In genomic region chr2:30363773-30364650, GRCm38 (mm10) we compare ENCODE assay signal across 8 mouse cellular contexts. TPM values are rescaled to one million over a fixed set of nuclear protein-coding genes. Genes with fewer than 3 reads are reported as not detected.
DNase-seq lines count a peak whose midpoint lies in the region; ATAC-seq and TF ChIP-seq lines count a peak whose summit lies in the region.

TSS of gene Miga2 (plus strand) at chr2:30364233.

- peak within 1 kb of the TSS; percentile 91 for H3K4me2 ChIP-seq in forebrain, embryonic 12.5 days
- peak within 1 kb of the TSS; percentile 84 for H3K4me2 ChIP-seq in heart, postnatal 0 days (ENCODE audit: low read depth, low read length)
- peak within 1 kb of the TSS; percentile 83 for H3K4me2 ChIP-seq in liver, embryonic 16.5 days (ENCODE audit: low read depth, low read length)
- peak within 1 kb of the TSS; percentile 98 for H3K4me2 ChIP-seq in neural tube, embryonic 13.5 days

- peak; percentile 99 for ATAC-seq in forebrain, embryonic 12.5 days (ENCODE audit: low FRiP score)
- ATAC-seq in heart, postnatal 0 days (ENCODE audit: insufficient read depth, low read depth), result peak; percentile 98
- peak; percentile 98 for ATAC-seq in liver, embryonic 16.5 days (ENCODE audit: low read depth)
- ATAC-seq in neural tube, embryonic 13.5 days (ENCODE audit: low read depth), result peak; percentile 98

- peaks cover 38% of the 10 kb centered on the region for H3K36me3 ChIP-seq in E14TG2a.4 (ENCODE audit: insufficient read depth, low read length)
- H3K36me3 ChIP-seq in forebrain, embryonic 12.5 days (replicated peaks), result peaks cover 17% of the 10 kb centered on the region
- H3K36me3 ChIP-seq in heart, postnatal 0 days (replicated peaks; ENCODE audit: control insufficient read depth, insufficient read depth, low read length), result peaks cover 22% of the 10 kb centered on the region
- peaks cover 5% of the 10 kb centered on the region; the same call in 1 of the 2 replicates for H3K36me3 ChIP-seq in liver, embryonic 16.5 days (ENCODE audit: control insufficient read depth, insufficient read depth)
- peaks cover 21% of the 10 kb centered on the region for H3K36me3 ChIP-seq in neural tube, embryonic 13.5 days
- no peaks in the 10 kb centered on the region for H3K36me3 ChIP-seq in testis, adult 2 months (ENCODE audit: control insufficient read depth, insufficient read depth, low read length)

- peak within 1 kb of the TSS; percentile 78 for H3K27ac ChIP-seq in forebrain, embryonic 12.5 days
- peak within 1 kb of the TSS; percentile 55 for H3K27ac ChIP-seq in heart, postnatal 0 days (ENCODE audit: low read depth)
- H3K27ac ChIP-seq in liver, embryonic 16.5 days (ENCODE audit: low read length), result peak within 1 kb of the TSS; percentile 67
- H3K27ac ChIP-seq in neural tube, embryonic 13.5 days (replicated peaks), result peak within 1 kb of the TSS; percentile 84
- no peak within 1 kb of the TSS; the same call in 1 of the 2 replicates for H3K27ac ChIP-seq in testis, adult 2 months (ENCODE audit: control insufficient read depth, insufficient read depth, low read depth, low read length)

- no peak for TF ChIP-seq EP300 in heart, postnatal 0 days (IDR thresholded peaks at IDR 0.05; ENCODE audit: low read depth)

- H3K4me1 ChIP-seq in E14TG2a.4 (replicated peaks; ENCODE audit: low read depth, low read length), result peaks cover 44% of the 10 kb centered on the region
- H3K4me1 ChIP-seq in forebrain, embryonic 12.5 days, result peaks cover 21% of the 10 kb centered on the region
- H3K4me1 ChIP-seq in heart, postnatal 0 days (ENCODE audit: control insufficient read depth, insufficient read depth), result peaks cover 13% of the 10 kb centered on the region; the same call in 1 of the 2 replicates
- H3K4me1 ChIP-seq in liver, embryonic 16.5 days (ENCODE audit: control insufficient read depth, low read depth, low read length), result peaks cover 19% of the 10 kb centered on the region
- H3K4me1 ChIP-seq in neural tube, embryonic 13.5 days (replicated peaks), result peaks cover 32% of the 10 kb centered on the region
- peaks cover 13% of the 10 kb centered on the region for H3K4me1 ChIP-seq in testis, adult 2 months (ENCODE audit: control insufficient read depth, insufficient read depth, low read length)

- TF ChIP-seq POLR2A in testis, adult 2 months (IDR thresholded peaks at IDR 0.05; ENCODE audit: control insufficient read depth, low read depth, low read length), result peak; percentile 73

- H3K4me3 ChIP-seq in E14TG2a.4 (replicated peaks; ENCODE audit: low read length), result peak within 1 kb of the TSS; percentile 100
- H3K4me3 ChIP-seq in forebrain, embryonic 12.5 days (replicated peaks), result peak within 1 kb of the TSS; percentile 93
- H3K4me3 ChIP-seq in heart, postnatal 0 days (ENCODE audit: low read depth, low read length), result peak within 1 kb of the TSS; percentile 91
- H3K4me3 ChIP-seq in liver, embryonic 16.5 days (ENCODE audit: low read depth, low read length), result peak within 1 kb of the TSS; percentile 91
- peak within 1 kb of the TSS; percentile 69 for H3K4me3 ChIP-seq in neural tube, embryonic 13.5 days
- peak within 1 kb of the TSS; percentile 80 for H3K4me3 ChIP-seq in testis, adult 2 months (ENCODE audit: control insufficient read depth, low read depth, low read length)

- WGBS in forebrain, embryonic 12.5 days, result under 1% methylated on average over 54 of the region's 54 CpGs
- under 1% methylated on average over 54 of the region's 54 CpGs for WGBS in heart, postnatal 0 days
- under 1% methylated on average over 54 of the region's 54 CpGs for WGBS in liver, embryonic 16.5 days (ENCODE audit: insufficient replicate concordance)
- under 1% methylated on average over 54 of the region's 54 CpGs for WGBS in neural tube, embryonic 13.5 days

- DNase-seq in c-Kit-positive CD71-positive TER-119-positive erythroid progenitor cells, embryonic 14.5 days (ENCODE audit: low spot score), result peak; percentile 99
- peak; percentile 99 for DNase-seq in heart, postnatal 0 days (ENCODE audit: low spot score)
- peak; percentile 99 for DNase-seq in kidney, postnatal 4 days

- H3K9me3 ChIP-seq in E14TG2a.4 (ENCODE audit: low read length), result peaks cover 5% of the 10 kb centered on the region
- no peaks in the 10 kb centered on the region for H3K9me3 ChIP-seq in forebrain, embryonic 12.5 days
- H3K9me3 ChIP-seq in heart, postnatal 0 days (replicated peaks; ENCODE audit: control insufficient read depth, low read length), result no peaks in the 10 kb centered on the region
- H3K9me3 ChIP-seq in liver, embryonic 16.5 days (replicated peaks; ENCODE audit: control insufficient read depth, low read length), result no peaks in the 10 kb centered on the region
- no peaks in the 10 kb centered on the region for H3K9me3 ChIP-seq in neural tube, embryonic 13.5 days

- TF ChIP-seq CTCF in E14TG2a.4 (conservative IDR thresholded peaks at IDR 0.05; ENCODE audit: low read length), result no peak
- TF ChIP-seq CTCF in heart, postnatal 0 days (IDR thresholded peaks at IDR 0.05; ENCODE audit: low read depth), result no peak
- TF ChIP-seq CTCF in testis, adult 2 months (IDR thresholded peaks at IDR 0.05; ENCODE audit: control insufficient read depth, insufficient read depth, insufficient replicate concordance, low read depth, low read length), result no peak

- H3K9ac ChIP-seq in forebrain, embryonic 12.5 days, result peak within 1 kb of the TSS; percentile 88
- peak within 1 kb of the TSS; percentile 72 for H3K9ac ChIP-seq in heart, postnatal 0 days (replicated peaks; ENCODE audit: low read depth, low read length)
- H3K9ac ChIP-seq in liver, embryonic 16.5 days (ENCODE audit: low read depth, low read length), result peak within 1 kb of the TSS; percentile 88
- peak within 1 kb of the TSS; percentile 89 for H3K9ac ChIP-seq in neural tube, embryonic 13.5 days

- no peaks in the 10 kb centered on the region for H3K27me3 ChIP-seq in E14TG2a.4 (ENCODE audit: insufficient read depth, low read length)
- no peaks in the 10 kb centered on the region for H3K27me3 ChIP-seq in forebrain, embryonic 12.5 days
- H3K27me3 ChIP-seq in heart, postnatal 0 days (ENCODE audit: control insufficient read depth, insufficient read depth, low read length), result no peaks in the 10 kb centered on the region
- H3K27me3 ChIP-seq in liver, embryonic 16.5 days (ENCODE audit: control insufficient read depth, insufficient read depth, low read depth, low read length), result no peaks in the 10 kb centered on the region
- no peaks in the 10 kb centered on the region for H3K27me3 ChIP-seq in neural tube, embryonic 13.5 days
- no peaks in the 10 kb centered on the region for H3K27me3 ChIP-seq in testis, adult 2 months (ENCODE audit: control insufficient read depth, insufficient read depth, low read length)

RNA-seq across cellular contexts. Expression of gene Miga2, which starts in this region (rescaled TPM):
- 24.4 and 25.2 TPM in 2 replicates for polyA plus RNA-seq in forebrain, embryonic 12.5 days (2016; fragmentation: Nextera tagmentation; extraction: Ambion mirVana)
- total RNA-seq in heart, postnatal 0 days (2014; rRNA removed; ENCODE audit: low replicate concordance), result 82.6 and 105 TPM in 2 replicates
- polyA plus RNA-seq in heart, postnatal 0 days (2015; fragmentation: Nextera tagmentation; extraction: Ambion mirVana), result 31.9 and 32.6 TPM in 2 replicates
- polyA plus RNA-seq in liver, embryonic 16.5 days (2015; fragmentation: Nextera tagmentation; extraction: Ambion mirVana), result 6.5 and 7.2 TPM in 2 replicates
- 26.0 and 26.3 TPM in 2 replicates for polyA plus RNA-seq in neural tube, embryonic 13.5 days (2015; fragmentation: Nextera tagmentation; extraction: Ambion mirVana)
- polyA plus RNA-seq in testis, adult 2 months (2012; rRNA removed), result 6.3 and 6.7 TPM in 2 replicates
